Mouse (Mus musculus): ENCODE results near the gene Fars2. TPM values are rescaled to one million over a fixed set of nuclear protein-coding genes. Genes with fewer than 3 reads are reported as not detected.
"Not testable (repeated sequence)": the region's sequence is repeated elsewhere in the genome, so short reads cannot be mapped to it uniquely, and the experiment has no call there.

Gene Fars2
- polyA plus RNA-seq, 1 experiment from 2014 or later: 23.5 TPM

- H3K36me3 ChIP-seq (replicated peaks): no peaks in the 10 kb centered on the region
- no peaks in the 10 kb centered on the region for H3K27me3 ChIP-seq (replicated peaks; ENCODE audit: low read depth, poor library complexity, severe bottlenecking)
- WGBS: 87% methylated on average over 7 of the region's 7 CpGs
- DNase-seq (ENCODE audit: low spot score): no peak
- no peaks in the 10 kb centered on the region for H3K9me3 ChIP-seq
- no peak overlapping the region for H3K4me3 ChIP-seq
- no peaks in the 10 kb centered on the region for H3K4me1 ChIP-seq
- H3K27ac ChIP-seq (replicated peaks): no peak overlapping the region
Observed at GRCm38 (mm10) chr13:36429500-36430189, 312.4 kb downstream of the Fars2 start.

DNA sequence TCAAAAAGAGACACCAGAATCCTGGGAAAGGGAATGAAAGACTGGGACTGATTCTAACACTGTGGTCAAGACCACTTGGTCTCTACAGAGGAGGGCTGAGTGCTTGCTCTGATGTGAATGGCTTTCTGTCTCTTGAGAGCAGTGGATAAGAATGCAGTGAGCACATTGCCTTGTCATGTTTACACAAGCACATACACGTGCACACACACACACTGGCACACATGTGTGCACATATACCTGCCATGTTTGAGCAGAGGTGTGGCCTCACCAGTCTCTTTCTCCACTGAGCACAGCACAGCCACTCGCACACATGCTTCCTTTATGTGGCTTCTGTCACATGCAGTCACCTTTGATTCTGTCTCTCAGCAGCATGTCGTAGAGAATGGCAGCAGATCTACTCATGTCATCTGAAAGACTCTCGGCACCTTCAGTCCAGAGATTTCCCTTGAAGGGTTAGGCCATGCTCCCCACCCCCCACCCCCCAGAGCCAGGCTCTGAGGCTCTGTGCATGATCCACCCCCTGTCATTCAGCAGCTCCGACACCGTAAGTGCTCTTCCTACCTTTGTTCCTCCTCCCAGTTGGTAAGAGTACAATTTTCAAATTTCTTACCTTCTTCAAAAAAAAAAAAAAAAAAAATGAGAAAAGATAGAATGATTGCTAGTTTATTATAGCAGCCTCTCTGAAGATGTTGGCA is 313.4 kb downstream of the Fars2 start:
- Histone ChIP-seq H3K9me3 (no peaks in the 10 kb centered on the region), H3K27ac (replicated peaks) (no peak overlapping the region), H3K27me3 (replicated peaks; ENCODE audit: low read depth, poor library complexity, severe bottlenecking) (no peaks in the 10 kb centered on the region), H3K4me1 (no peaks in the 10 kb centered on the region), H3K4me3 (no peak overlapping the region), H3K36me3 (replicated peaks) (no peaks in the 10 kb centered on the region)
- no peak for DNase-seq (ENCODE audit: low spot score)
- WGBS: 77% methylated on average over 6 of the region's 6 CpGs

DNA sequence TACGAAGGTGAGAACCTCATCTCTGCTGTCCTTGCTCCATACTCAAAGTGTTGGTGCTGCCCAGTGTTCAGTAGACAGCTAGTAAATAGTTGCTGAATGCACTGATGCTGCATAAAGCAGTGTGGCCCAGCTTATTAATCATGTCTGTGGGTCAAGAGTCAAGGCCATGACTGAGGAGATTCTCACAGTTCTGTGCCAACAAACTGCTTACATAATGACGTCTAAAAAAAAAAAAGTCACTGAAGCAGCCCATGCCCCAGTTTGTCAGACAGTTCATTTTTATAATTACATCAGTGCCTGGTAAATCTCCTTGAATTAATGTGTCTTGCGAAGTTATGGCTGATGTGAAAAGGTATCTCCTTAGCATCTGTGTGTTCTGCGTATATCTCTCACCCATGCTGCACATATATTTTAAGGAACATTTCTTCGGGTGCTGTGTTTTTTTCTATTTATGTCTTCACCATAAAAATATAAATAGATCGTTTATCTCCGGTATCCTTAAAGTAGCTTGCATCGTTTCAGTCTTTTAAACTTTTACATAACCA is 314.8 kb downstream of the Fars2 start:
- no peaks in the 10 kb centered on the region for H3K9me3 ChIP-seq
- DNase-seq (ENCODE audit: low spot score): no peak
- no peak overlapping the region for H3K27ac ChIP-seq (replicated peaks)
- no peaks in the 10 kb centered on the region for H3K36me3 ChIP-seq (replicated peaks)
- H3K4me1 ChIP-seq: no peaks in the 10 kb centered on the region
- no peak overlapping the region for H3K4me3 ChIP-seq
- H3K27me3 ChIP-seq (replicated peaks; ENCODE audit: low read depth, poor library complexity, severe bottlenecking): no peaks in the 10 kb centered on the region
- 92% methylated on average over 8 of the region's 8 CpGs for WGBS

- H3K36me3 ChIP-seq (replicated peaks): no peaks in the 10 kb centered on the region
- no peaks in the 10 kb centered on the region for H3K4me1 ChIP-seq
- 61% methylated on average over 4 of the region's 4 CpGs for WGBS
- DNase-seq (ENCODE audit: low spot score): no peak
- H3K27me3 ChIP-seq (replicated peaks; ENCODE audit: low read depth, poor library complexity, severe bottlenecking): peaks cover 7% of the 10 kb centered on the region; the same call in 1 of the 2 replicates
- H3K4me3 ChIP-seq: no peak overlapping the region
- no peaks in the 10 kb centered on the region for H3K9me3 ChIP-seq
- no peak overlapping the region for H3K27ac ChIP-seq (replicated peaks)
Observed at GRCm38 (mm10) chr13:36444748-36445423, 327.7 kb downstream of the Fars2 start.

DNA sequence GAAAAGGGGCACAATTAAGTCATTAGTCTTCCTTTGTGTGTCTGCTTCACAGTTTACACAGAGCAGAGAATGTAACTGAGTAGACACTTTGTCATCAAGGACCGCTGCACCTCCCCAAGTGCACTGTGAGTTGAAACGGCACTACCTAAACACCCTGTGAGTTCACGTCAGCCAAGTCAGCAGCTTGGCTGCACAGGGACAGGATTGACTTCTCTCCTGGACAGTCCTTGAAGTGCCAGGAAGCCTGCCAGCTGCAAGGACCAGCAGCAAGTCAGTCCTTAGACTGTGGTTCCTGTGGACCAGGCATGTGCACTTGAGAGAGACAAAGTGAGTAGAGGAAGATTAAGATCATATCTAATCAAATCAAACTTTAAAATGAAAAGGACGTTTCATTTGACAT is 330.7 kb downstream of the Fars2 start:
- no peaks in the 10 kb centered on the region for H3K9me3 ChIP-seq

DNA sequence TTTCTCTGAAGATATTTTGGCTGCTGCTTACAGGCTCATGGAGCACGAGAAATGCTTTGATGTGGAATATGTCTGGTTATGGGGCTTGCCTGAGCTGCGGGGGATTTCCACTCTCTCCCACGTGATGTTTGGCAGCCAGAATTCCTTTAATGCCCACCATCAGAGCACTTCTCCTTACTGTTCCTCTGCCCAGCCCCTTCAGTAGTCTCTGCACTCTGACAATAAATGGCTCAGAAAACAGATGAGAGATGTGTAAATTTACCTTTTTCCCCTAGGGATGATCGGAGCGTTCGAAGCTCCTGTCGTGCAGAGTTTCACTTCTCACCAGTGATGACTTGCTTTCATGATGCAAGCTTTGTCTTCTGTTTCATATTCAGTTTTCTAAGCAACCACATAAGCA is 331.4 kb downstream of the Fars2 start:
- H3K27ac ChIP-seq (replicated peaks): no peak overlapping the region
- peaks cover 8% of the 10 kb centered on the region; the same call in 1 of the 2 replicates for H3K27me3 ChIP-seq (replicated peaks; ENCODE audit: low read depth, poor library complexity, severe bottlenecking)
- no peaks in the 10 kb centered on the region for H3K36me3 ChIP-seq (replicated peaks)
- H3K4me3 ChIP-seq: no peak overlapping the region
- no peak for DNase-seq (ENCODE audit: low spot score)
- no peaks in the 10 kb centered on the region for H3K9me3 ChIP-seq
- WGBS: 90% methylated on average over 7 of the region's 7 CpGs
- H3K4me1 ChIP-seq: no peaks in the 10 kb centered on the region

More for the DNA sequence above, 330.7 kb downstream of the Fars2 start:
- H3K36me3 ChIP-seq (replicated peaks): no peaks in the 10 kb centered on the region
- no peak for DNase-seq (ENCODE audit: low spot score)
- H3K4me3 ChIP-seq: no peak overlapping the region
- H3K27me3 ChIP-seq (replicated peaks; ENCODE audit: low read depth, poor library complexity, severe bottlenecking): peaks cover 8% of the 10 kb centered on the region; the same call in 1 of the 2 replicates
- no peaks in the 10 kb centered on the region for H3K4me1 ChIP-seq
- 68% methylated on average over 4 of the region's 4 CpGs for WGBS
- H3K27ac ChIP-seq (replicated peaks): no peak overlapping the region

DNA sequence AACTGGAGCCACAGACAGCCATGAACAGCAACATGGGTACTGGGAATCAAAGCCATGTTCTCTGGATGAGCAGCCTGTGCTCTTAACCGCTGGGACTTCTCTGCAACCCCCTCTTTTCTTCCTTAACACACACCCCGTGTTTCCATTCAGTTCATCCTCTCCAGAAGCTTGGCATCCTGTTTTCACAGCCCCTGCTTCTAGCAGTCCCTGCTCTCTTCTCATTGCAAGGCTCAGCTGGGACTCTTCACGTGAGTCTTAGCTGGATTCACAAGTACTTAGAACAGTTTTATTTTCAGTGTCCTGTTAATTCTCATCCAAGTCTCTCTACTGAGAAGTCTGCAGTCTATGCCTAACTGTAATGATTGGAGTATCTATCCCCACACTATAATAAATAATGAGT is 334.2 kb downstream of the Fars2 start:
- Histone ChIP-seq H3K4me1 (no peaks in the 10 kb centered on the region), H3K9me3 (no peaks in the 10 kb centered on the region), H3K4me3 (no peak overlapping the region), H3K27ac (replicated peaks) (no peak overlapping the region), H3K36me3 (replicated peaks) (no peaks in the 10 kb centered on the region), H3K27me3 (replicated peaks; ENCODE audit: low read depth, poor library complexity, severe bottlenecking) (0 out of 2 replicates have a peak, but pooled peaks cover 4% of the 10 kb centered on the region)
- 82% methylated on average over 3 of the region's 3 CpGs for WGBS
- no peak for DNase-seq (ENCODE audit: low spot score)

GRCm38 (mm10) chr13:36460473-36460872 is 343.3 kb downstream of the Fars2 start:
- Histone ChIP-seq H3K27ac (replicated peaks) (no peak overlapping the region), H3K27me3 (replicated peaks; ENCODE audit: low read depth, poor library complexity, severe bottlenecking) (no peaks in the 10 kb centered on the region), H3K9me3 (no peaks in the 10 kb centered on the region), H3K36me3 (replicated peaks) (no peaks in the 10 kb centered on the region), H3K4me1 (peaks cover 9% of the 10 kb centered on the region), H3K4me3 (no peak overlapping the region)
- 67% methylated on average over 3 of the region's 3 CpGs for WGBS
- no peak for DNase-seq (ENCODE audit: low spot score)

GRCm38 (mm10) chr13:36463669-36464068 is 346.5 kb downstream of the Fars2 start:
- Histone ChIP-seq H3K36me3 (replicated peaks) (no peaks in the 10 kb centered on the region), H3K9me3 (no peaks in the 10 kb centered on the region), H3K4me3 (no peak overlapping the region)

GRCm38 (mm10) chr13:36466076-36466475 is 348.9 kb downstream of the Fars2 start:
- H3K4me1 ChIP-seq; DNase-seq (ENCODE audit: low spot score); H3K27me3 ChIP-seq (replicated peaks; ENCODE audit: low read depth, poor library complexity, severe bottlenecking); H3K4me3 ChIP-seq; H3K36me3 ChIP-seq (replicated peaks); H3K9me3 ChIP-seq; H3K27ac ChIP-seq (replicated peaks): not testable (repeated sequence)
- 93% methylated on average over 3 of the region's 3 CpGs for WGBS

More at GRCm38 (mm10) chr13:36463669-36464068, 346.5 kb downstream of the Fars2 start:
- no peak for DNase-seq (ENCODE audit: low spot score)
- no peaks in the 10 kb centered on the region for H3K27me3 ChIP-seq (replicated peaks; ENCODE audit: low read depth, poor library complexity, severe bottlenecking)
- H3K27ac ChIP-seq (replicated peaks): no peak overlapping the region
- peaks cover 9% of the 10 kb centered on the region for H3K4me1 ChIP-seq

DNA sequence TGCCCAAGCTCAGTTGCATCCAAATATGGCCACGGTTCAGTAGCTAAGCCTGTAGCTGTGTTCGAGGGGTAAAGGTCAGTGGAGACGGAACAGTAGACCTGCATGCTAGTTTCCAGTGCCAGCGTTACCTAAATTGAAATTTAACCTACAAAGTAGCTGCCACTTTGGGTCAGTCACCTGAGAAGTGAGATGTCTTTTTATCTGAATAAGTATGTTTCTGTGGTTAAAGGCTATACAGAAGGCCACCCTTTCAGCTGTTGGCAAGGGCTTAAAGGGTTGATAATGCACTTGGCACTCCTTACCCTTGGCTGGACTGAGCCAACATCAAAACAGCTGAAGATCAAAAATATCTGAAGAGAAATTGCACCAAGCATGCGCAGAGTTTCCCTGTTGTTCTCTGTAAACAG is 349.3 kb downstream of the Fars2 start:
- Histone ChIP-seq H3K36me3 (replicated peaks) (no peaks in the 10 kb centered on the region), H3K4me3 (no peak overlapping the region), H3K9me3 (no peaks in the 10 kb centered on the region), H3K27ac (replicated peaks) (no peak overlapping the region), H3K4me1 (no peaks in the 10 kb centered on the region), H3K27me3 (replicated peaks; ENCODE audit: low read depth, poor library complexity, severe bottlenecking) (no peaks in the 10 kb centered on the region)
- DNase-seq (ENCODE audit: low spot score): no peak
- 91% methylated on average over 5 of the region's 5 CpGs for WGBS

DNA sequence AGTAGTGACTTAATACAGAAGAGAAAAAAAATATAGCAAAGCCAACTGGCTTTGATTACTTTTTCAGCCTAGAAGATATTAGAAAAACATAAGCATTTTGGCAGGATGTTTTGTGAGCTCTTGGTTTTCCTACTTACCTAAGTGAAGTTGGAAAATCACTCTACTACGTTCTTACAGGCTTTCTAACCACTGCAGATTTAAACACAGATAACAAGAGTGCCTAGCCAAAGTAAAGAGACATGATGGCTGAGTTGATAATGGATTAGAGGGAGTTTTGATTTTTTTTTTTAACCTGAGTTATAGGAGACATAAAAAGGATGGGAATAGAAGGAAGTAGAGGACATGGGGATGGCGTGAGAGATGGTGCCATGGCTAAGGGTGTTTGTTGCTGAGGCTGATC is 350.6 kb downstream of the Fars2 start:
- no peaks in the 10 kb centered on the region for H3K36me3 ChIP-seq (replicated peaks)
- no peaks in the 10 kb centered on the region for H3K27me3 ChIP-seq (replicated peaks; ENCODE audit: low read depth, poor library complexity, severe bottlenecking)
- no peak overlapping the region for H3K4me3 ChIP-seq
- 77% methylated on average over 2 of the region's 2 CpGs for WGBS
- no peaks in the 10 kb centered on the region for H3K4me1 ChIP-seq
- no peak for DNase-seq (ENCODE audit: low spot score)
- no peaks in the 10 kb centered on the region for H3K9me3 ChIP-seq
- H3K27ac ChIP-seq (replicated peaks): no peak overlapping the region
